Comparison of ENCODE assay signal across 10 mouse cellular contexts in the genomic region with DNA sequence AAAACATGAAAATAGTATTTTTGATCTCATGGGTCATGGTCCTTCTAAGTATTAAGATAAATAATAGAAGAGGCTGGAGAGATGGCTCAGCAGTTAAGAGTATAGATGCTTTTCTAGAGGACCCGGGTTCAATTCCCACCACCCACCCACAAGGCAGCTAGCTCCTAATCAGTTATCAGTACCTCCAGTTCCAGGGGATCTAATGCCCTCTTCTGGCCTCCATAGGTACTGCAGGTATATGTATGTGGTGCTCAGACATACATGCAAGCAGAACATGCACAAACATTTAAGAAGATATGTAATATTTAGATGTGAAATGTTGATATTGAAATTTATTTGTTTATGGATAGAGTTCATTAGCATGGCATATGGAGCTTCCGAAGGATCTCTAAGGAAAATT. TPM values are rescaled to one million over a fixed set of nuclear protein-coding genes. Genes with fewer than 3 reads are reported as not detected.
A peak's percentile ranks its signal among the peaks of the same experiment; 100 is the strongest.
DNase-seq lines count a peak whose midpoint lies in the region; ATAC-seq and TF ChIP-seq lines count a peak whose summit lies in the region.
"Had no signal": no experiment of that assay in that cellular context is flagged by ENCODE, and none has a peak within 500 bp of the region (broad histone marks: within the 10 kb centered on the region; RNA-seq: fewer than 3 reads in every experiment).

No protein-coding gene starts in this region.

- WGBS in cerebellum, adult 2 months = 87% methylated on average over 2 of the region's 2 CpGs
- 81% methylated on average over 2 of the region's 2 CpGs for WGBS in limb, embryonic 11.5 days
- WGBS in limb, embryonic 10.5 days = 80% methylated on average over 2 of the region's 2 CpGs
- 84% methylated on average over 2 of the region's 2 CpGs for WGBS in embryonic facial prominence, embryonic 10.5 days

- no peak for ATAC-seq in limb, embryonic 11.5 days (ENCODE audit: insufficient number of reproducible peaks, low FRiP score, low TSS enrichment, low read depth)

- H3K4me1 ChIP-seq in cerebellum, adult 2 months (ENCODE audit: control insufficient read depth, insufficient read depth, low read length) = no peaks in the 10 kb centered on the region
- no peaks in the 10 kb centered on the region for H3K4me1 ChIP-seq in limb, embryonic 11.5 days (ENCODE audit: control insufficient read depth, insufficient read depth, low read length)
- no peaks in the 10 kb centered on the region for H3K4me1 ChIP-seq in limb, embryonic 10.5 days
- H3K4me1 ChIP-seq in embryonic facial prominence, embryonic 10.5 days = 0 out of 2 replicates have a peak, but pooled peaks cover 6% of the 10 kb centered on the region

- no peaks in the 10 kb centered on the region for H3K36me3 ChIP-seq in limb, embryonic 11.5 days (ENCODE audit: control insufficient read depth, insufficient read depth, low read length)
- no peaks in the 10 kb centered on the region for H3K36me3 ChIP-seq in limb, embryonic 10.5 days
- H3K36me3 ChIP-seq in embryonic facial prominence, embryonic 10.5 days (replicated peaks) = no peaks in the 10 kb centered on the region
- H3K36me3 ChIP-seq: G1E had no signal

- peak; percentile 24; the same call in 1 of the 2 replicates for TF ChIP-seq CTCF in cerebellum, adult 2 months (IDR thresholded peaks at IDR 0.05; ENCODE audit: borderline replicate concordance, insufficient read depth, low read depth, low read length)

- no peak overlapping the region for H3K27ac ChIP-seq in cerebellum, adult 2 months (ENCODE audit: insufficient read depth, low read length)
- no peak overlapping the region for H3K27ac ChIP-seq in limb, embryonic 11.5 days (replicated peaks; ENCODE audit: low read depth, low read length)
- H3K27ac ChIP-seq in limb, embryonic 10.5 days = no peak overlapping the region
- H3K27ac ChIP-seq in embryonic facial prominence, embryonic 10.5 days (replicated peaks) = no peak overlapping the region

- H3K9me3 ChIP-seq in limb, embryonic 11.5 days (ENCODE audit: control insufficient read depth, low read length) = no peaks in the 10 kb centered on the region
- H3K9me3 ChIP-seq in limb, embryonic 10.5 days (replicated peaks) = no peaks in the 10 kb centered on the region
- H3K9me3 ChIP-seq in embryonic facial prominence, embryonic 10.5 days = no peaks in the 10 kb centered on the region

- TF ChIP-seq POLR2A in cerebellum, adult 2 months (IDR thresholded peaks at IDR 0.05; ENCODE audit: borderline replicate concordance, insufficient read depth, low read length) = no peak

- no peak overlapping the region for H3K4me2 ChIP-seq in limb, embryonic 11.5 days (ENCODE audit: low read depth, severe bottlenecking)

- no peak overlapping the region for H3K4me3 ChIP-seq in cerebellum, adult 2 months (replicated peaks; ENCODE audit: insufficient read depth, low read depth, low read length)
- no peak overlapping the region for H3K4me3 ChIP-seq in limb, embryonic 11.5 days (ENCODE audit: low read depth, low read length)
- H3K4me3 ChIP-seq in limb, embryonic 10.5 days = no peak overlapping the region
- H3K4me3 ChIP-seq in embryonic facial prominence, embryonic 10.5 days = no peak overlapping the region
- H3K4me3 ChIP-seq: erythroblast, embryonic 14.5 days had no signal

- DNase-seq in cerebellum, adult 2 months = no peak
- no peak for DNase-seq in cerebellum, adult 9-11 months
- DNase-seq in limb, embryonic 11.5 days (ENCODE audit: low spot score) = peak; percentile 46
- no peak for DNase-seq in limb, embryonic 10.5 days (ENCODE audit: low spot score)
- DNase-seq in adrenal gland, postnatal 10 days = peak; percentile 47
- DNase-seq in retina, embryonic 14.5 days (ENCODE audit: low spot score) = peak; percentile 48
- no peak for DNase-seq in frontal cortex, postnatal 25 days (ENCODE audit: low spot score in 2 of 2)
- no peak for DNase-seq in embryonic facial prominence, embryonic 10.5 days (ENCODE audit: low spot score)

- H3K27me3 ChIP-seq in cerebellum, adult 2 months (ENCODE audit: control insufficient read depth, insufficient read depth, low read length) = no peaks in the 10 kb centered on the region; the same call in 1 of the 2 replicates
- no peaks in the 10 kb centered on the region for H3K27me3 ChIP-seq in limb, embryonic 11.5 days (ENCODE audit: control insufficient read depth, insufficient read depth, low read length)
- 0 out of 2 replicates have a peak, but pooled peaks cover 5% of the 10 kb centered on the region for H3K27me3 ChIP-seq in limb, embryonic 10.5 days (ENCODE audit: low read depth, poor library complexity, severe bottlenecking)
- H3K27me3 ChIP-seq in embryonic facial prominence, embryonic 10.5 days (replicated peaks; ENCODE audit: low read depth, poor library complexity, severe bottlenecking) = peaks cover 22% of the 10 kb centered on the region

- H3K9ac ChIP-seq in limb, embryonic 11.5 days (ENCODE audit: low read length) = no peak overlapping the region

RNA-seq across cellular contexts. Expression of a gene that starts 56.8 kb away (rescaled TPM):
- polyA plus RNA-seq in cerebellum, adult 2 months (2012; rRNA removed) = not detected in 2 replicates
- polyA plus RNA-seq in limb, embryonic 11.5 days (2014; fragmentation: Nextera tagmentation; extraction: Ambion mirVana) = 0.21 and 0.36 TPM in 2 replicates
- polyA plus RNA-seq in limb, embryonic 10.5 days (2016; fragmentation: Nextera tagmentation; extraction: Ambion mirVana) = not detected in 2 replicates
- total RNA-seq in adrenal gland, postnatal 10 days (2021) = not detected
- polyA plus RNA-seq in embryonic facial prominence, embryonic 10.5 days (2016; fragmentation: Nextera tagmentation; extraction: Ambion mirVana) = 0.14 and 0.34 TPM in 2 replicates
- polyA plus RNA-seq: erythroblast, embryonic 14.5 days; G1E had no signal

Comparison
In these comparisons a context has a peak if more than half of its experiments do, and no peak if none do; other contexts are left out.
1. DNase-seq: peak in limb, embryonic 11.5 days (single experiment), adrenal gland, postnatal 10 days (single experiment) and retina, embryonic 14.5 days (single experiment); none in cerebellum, adult 2 months (0 of 2), cerebellum, adult 9-11 months (single experiment), limb, embryonic 10.5 days (single experiment), frontal cortex, postnatal 25 days (0 of 2) and embryonic facial prominence, embryonic 10.5 days (single experiment).